Mouse (Mus musculus): ENCODE data around the gene Timp1.

DNA sequence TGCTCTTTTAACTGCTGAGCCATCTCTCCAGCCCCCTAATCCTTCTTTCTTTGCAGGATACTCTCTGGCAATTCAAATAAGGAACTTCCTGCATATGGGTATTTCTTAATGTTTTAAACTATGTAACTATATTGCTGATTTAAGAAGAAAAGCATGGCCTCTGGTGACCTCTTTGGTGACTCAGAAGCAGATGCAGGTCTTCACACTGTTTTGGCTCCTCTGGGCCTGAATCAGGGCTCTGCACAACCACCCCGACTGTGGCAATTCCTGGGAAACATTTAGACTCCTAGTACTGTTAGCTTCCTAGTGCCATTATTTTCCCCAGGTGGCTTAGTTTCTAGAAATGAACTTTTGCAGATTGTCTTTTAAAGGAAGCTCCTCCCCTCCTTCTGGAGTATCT lies 53.5 kb downstream of the Timp1 start:
- TF ChIP-seq POLR2A (IDR thresholded peaks at IDR 0.05; ENCODE audit: insufficient read length, low read depth) (no peak), USF1 (IDR thresholded peaks at IDR 0.05; ENCODE audit: low read depth) (no peak), MAX (IDR thresholded peaks at IDR 0.05; ENCODE audit: low read depth) (no peak), E2F4 (IDR thresholded peaks at IDR 0.05; ENCODE audit: insufficient read depth) (no peak), POLR2AphosphoS2 (IDR thresholded peaks at IDR 0.05; ENCODE audit: insufficient read length, low read depth) (no peak), TCF12 (IDR thresholded peaks at IDR 0.05; ENCODE audit: insufficient read depth, poor library complexity, severe bottlenecking) (no peak), MYOG (IDR thresholded peaks at IDR 0.05; ENCODE audit: control insufficient read depth in 1 of 3, insufficient read depth in 1 of 3, insufficient read length in 2 of 3, low read depth in 2 of 3) (no peak), CEBPB (IDR thresholded peaks at IDR 0.05; ENCODE audit: insufficient read depth, poor library complexity, severe bottlenecking) (no peak), MYOD1 (IDR thresholded peaks at IDR 0.05; ENCODE audit: control insufficient read depth in 1 of 3, insufficient read length in 2 of 3, low read depth in 2 of 3) (no peak)

Measured in myocyte (in vitro differentiated cells).